Mouse (Mus musculus) heart, postnatal 36 days (tissue): Measurements from ENCODE around the gene Ifnar1. TPM values are rescaled to one million over a fixed set of nuclear protein-coding genes. Genes with fewer than 3 reads are reported as not detected.

ENCODE experiments used
- microRNA-seq, 2 experiments: library from miRNA; unstranded; fragments of <30 nt; microRNA quantifications; one replicate each; pipeline ENCODE4 v1.2.0; 2021; ENCODE audit warnings: borderline number of aligned reads in 2 of 2
- total RNA-seq, 2 experiments: library from RNA; stranded (reverse); gene quantifications; 2 replicates each; pipeline ENCODE4 v1.2.3; 2021

Gene Ifnar1
- total RNA-seq, 2 experiments from 2014 or later = 31.5 to 32.6 TPM

Small RNA genes lying within 50 kb of the gene (microRNA-seq; reads per million reads assigned to microRNA genes)
- gene Mir6367 = 0 reads per million in 2 experiments

Other genes starting within 250 kb of the Ifnar1 start
- not detected for gene Olig1, start 215.5 kb upstream of the Ifnar1 start, total RNA-seq
- 10 to 100 TPM; 39.7 to 40.4 TPM for gene Ifnar2, start 112.5 kb upstream of the Ifnar1 start, total RNA-seq
- under 1 TPM in 1 of 2 experiments, not detected in 1; 0.47 TPM for gene Gm21970, start 93.5 kb upstream of the Ifnar1 start, total RNA-seq
- 100 to 1,000 TPM; 113 to 116 TPM for gene Il10rb, start 79.1 kb upstream of the Ifnar1 start, total RNA-seq
- 100 to 1,000 TPM; 128 to 159 TPM for gene Ifngr2, start 61.8 kb downstream of the Ifnar1 start, total RNA-seq
- gene Tmem50b, start 112.6 kb downstream of the Ifnar1 start, total RNA-seq = 10 to 100 TPM; 55.0 to 67.6 TPM
- 10 to 100 TPM; 32.3 to 35.8 TPM for gene Dnajc28, start 133.8 kb downstream of the Ifnar1 start, total RNA-seq
- 10 to 100 TPM; 69.0 to 72.7 TPM for gene Gart, start 161.7 kb downstream of the Ifnar1 start, total RNA-seq
- 100 to 1,000 TPM; 129 to 154 TPM for gene Son, start 162.3 kb downstream of the Ifnar1 start, total RNA-seq
- gene Donson, start 203.5 kb downstream of the Ifnar1 start, total RNA-seq = 1 to 10 TPM; 2.9 to 3.3 TPM
- gene Cryzl1, start 243.7 kb downstream of the Ifnar1 start, total RNA-seq = 10 to 100 TPM; 25.6 to 26.4 TPM
- gene Itsn1, start 244.0 kb downstream of the Ifnar1 start, total RNA-seq = 10 to 100 TPM; 44.0 to 44.7 TPM